Mouse (Mus musculus) heart, embryonic 12.5 days (tissue): Measurements from ENCODE around the gene Efcab5. TPM values are rescaled to one million over a fixed set of nuclear protein-coding genes. Genes with fewer than 3 reads are reported as not detected.
"Not testable (repeated sequence)": the region's sequence is repeated elsewhere in the genome, so short reads cannot be mapped to it uniquely, and the experiment has no call there.

ENCODE experiments used
- ATAC-seq: fragments of 200-750 bp; cut with Nextera tagmentation; 2 replicates; pipeline ENCODE4 v1.8.0; 2017; ENCODE audit warnings: moderate TSS enrichment, moderate library complexity; ENCODE audit not compliant: insufficient number of reproducible peaks, low FRiP score
- H3K27ac ChIP-seq: fragments of 300-500 bp; sonication (generic); 2 replicates; pipeline ENCODE4 v1.5.1; 2016; ENCODE audit warnings: mild to moderate bottlenecking, moderate library complexity; ENCODE audit not compliant: poor library complexity, severe bottlenecking
- H3K27me3 ChIP-seq: fragments of 300-500 bp; sonication (generic); replicated peaks from 2 replicates; pipeline ENCODE4 v1.6.1; 2016; ENCODE audit warnings: mild to moderate bottlenecking, moderate library complexity
- H3K36me3 ChIP-seq: fragments of 300-500 bp; sonication (generic); 2 replicates; pipeline ENCODE4 v1.6.1; 2016; ENCODE audit warnings: mild to moderate bottlenecking, moderate library complexity
- H3K4me1 ChIP-seq: fragments of 300-500 bp; sonication (generic); replicated peaks from 2 replicates; pipeline ENCODE4 v1.6.1; 2016; ENCODE audit warnings: mild to moderate bottlenecking
- H3K4me2 ChIP-seq: fragments of 300-500 bp; sonication (generic); 2 replicates; pipeline ENCODE4 v1.6.1; 2016; ENCODE audit warnings: mild to moderate bottlenecking, moderate library complexity
- H3K4me3 ChIP-seq: fragments of 300-500 bp; sonication (generic); 2 replicates; pipeline ENCODE4 v1.5.1; 2016; ENCODE audit warnings: mild to moderate bottlenecking
- H3K9ac ChIP-seq: fragments of 300-500 bp; sonication (generic); 2 replicates; pipeline ENCODE4 v1.6.1; 2016; ENCODE audit warnings: mild to moderate bottlenecking, moderate library complexity
- H3K9me3 ChIP-seq: fragments of 300-500 bp; sonication (generic); replicated peaks from 2 replicates; pipeline ENCODE4 v1.6.1; 2016; ENCODE audit warnings: mild to moderate bottlenecking, moderate library complexity
- WGBS: fragments of 180-500 bp; shearing (Covaris S2); methylation state at CpG from one replicate; pipeline ENCODE4 v1.1.7; 2016; 5-methylcytosine and 5-hydroxymethylcytosine counted together
- polyA plus RNA-seq: library from polyadenylated mRNA; unstranded; fragments of >200 nt; fragmentation: Nextera tagmentation; extraction: Ambion mirVana; gene quantifications from 2 replicates; pipeline ENCODE4 v1.2.1, GENCODE M21; 2016

Gene Efcab5
- polyA plus RNA-seq, 1 experiment from 2014 or later = 0.11 TPM

DNA sequence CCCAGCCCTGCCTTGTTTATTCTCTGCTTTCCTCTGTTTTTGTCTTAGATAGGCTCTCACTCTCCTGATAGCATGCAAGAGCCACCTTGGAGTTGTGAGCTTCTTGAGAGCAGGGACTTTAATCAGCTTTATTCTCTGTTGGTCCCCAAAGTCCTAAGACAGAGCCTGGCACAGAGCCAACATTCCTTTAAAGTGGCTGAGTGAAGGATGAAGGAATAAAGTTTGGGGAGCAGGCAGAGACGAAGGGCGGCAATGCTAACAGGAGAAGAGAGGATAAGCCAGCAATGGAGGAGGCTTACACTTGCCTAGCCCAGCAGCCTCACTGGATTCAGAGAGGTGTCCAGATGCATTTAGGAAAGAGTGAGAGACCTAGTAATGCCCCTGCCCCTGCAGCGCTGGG, 92.2 kb downstream of the Efcab5 start:
- no peaks in the 10 kb centered on the region for H3K36me3 ChIP-seq
- no peak overlapping the region for H3K4me3 ChIP-seq
- no peaks in the 10 kb centered on the region for H3K9me3 ChIP-seq
- no peak for ATAC-seq
- H3K9ac ChIP-seq = no peak overlapping the region
- 55% methylated on average over 3 of the region's 3 CpGs for WGBS
- no peak overlapping the region for H3K27ac ChIP-seq
- no peak overlapping the region for H3K4me2 ChIP-seq
- H3K4me1 ChIP-seq = peaks cover 11% of the 10 kb centered on the region
- H3K27me3 ChIP-seq = no peaks in the 10 kb centered on the region

DNA sequence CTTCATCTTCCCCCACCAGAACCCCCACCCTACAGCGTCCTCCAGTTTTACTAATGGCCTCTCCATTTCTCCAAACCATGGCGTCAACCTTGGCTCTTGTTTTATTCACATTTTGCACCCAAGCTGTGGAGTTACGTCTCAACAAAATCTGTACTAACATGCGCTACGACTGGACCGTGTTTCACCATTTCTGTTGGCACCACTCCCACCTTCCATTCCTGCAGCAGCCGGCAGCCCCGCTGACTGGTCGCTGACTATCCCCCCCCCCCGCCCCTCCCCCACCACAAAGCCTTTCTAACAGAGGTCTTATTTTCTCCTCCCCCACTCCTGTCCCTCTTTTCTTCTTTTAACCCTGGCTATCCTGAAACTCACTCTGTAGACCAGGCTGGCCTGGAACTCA, 93.6 kb downstream of the Efcab5 start:
- whole genome bisulfite sequencing = 54% methylated on average over 10 of the region's 10 CpGs

GRCm38 (mm10) chr11:77094136-77094535, 94.6 kb downstream of the Efcab5 start:
- Histone ChIP-seq H3K4me3 (no peak overlapping the region), H3K4me1 (peaks cover 11% of the 10 kb centered on the region), H3K9me3 (no peaks in the 10 kb centered on the region), H3K36me3 (no peaks in the 10 kb centered on the region), H3K9ac (no peak overlapping the region), H3K27ac (no peak overlapping the region), H3K4me2 (no peak overlapping the region), H3K27me3 (no peaks in the 10 kb centered on the region)
- WGBS = 56% methylated on average over 8 of the region's 8 CpGs
- no peak for ATAC-seq

More for the DNA sequence above, 93.6 kb downstream of the Efcab5 start:
- H3K27ac ChIP-seq = no peak overlapping the region
- ATAC-seq = no peak
- no peaks in the 10 kb centered on the region for H3K9me3 ChIP-seq
- H3K9ac ChIP-seq = no peak overlapping the region
- no peak overlapping the region for H3K4me3 ChIP-seq
- no peaks in the 10 kb centered on the region for H3K27me3 ChIP-seq
- H3K36me3 ChIP-seq = no peaks in the 10 kb centered on the region
- no peak overlapping the region for H3K4me2 ChIP-seq
- peaks cover 11% of the 10 kb centered on the region for H3K4me1 ChIP-seq

DNA sequence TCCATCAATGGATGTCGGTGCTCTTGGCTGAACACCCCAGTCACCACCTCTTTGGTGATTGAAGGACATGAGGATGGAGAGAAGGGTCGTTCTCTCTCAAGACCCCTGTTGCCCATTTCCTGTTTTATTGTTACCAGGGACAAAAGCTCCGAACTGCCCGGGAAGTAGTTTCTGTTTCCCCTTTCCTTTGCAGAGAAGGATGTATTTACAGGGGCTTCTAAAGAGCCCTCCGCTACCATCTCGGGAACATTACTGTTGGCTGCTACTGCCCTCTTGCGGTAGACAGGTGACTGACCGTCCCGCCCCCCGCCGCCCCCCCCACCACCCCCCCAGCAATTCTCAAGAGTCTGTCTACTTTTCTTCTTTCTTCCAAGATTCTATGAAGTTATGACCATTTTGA, 95.6 kb downstream of the Efcab5 start:
- 3% methylated on average over 11 of the region's 11 CpGs for WGBS
- H3K4me3 ChIP-seq = peak overlapping the region; percentile 24
- no peak for ATAC-seq
- peak overlapping the region; percentile 52 for H3K4me2 ChIP-seq
- H3K27ac ChIP-seq = no peak overlapping the region
- H3K9me3 ChIP-seq = no peaks in the 10 kb centered on the region
- H3K9ac ChIP-seq = no peak overlapping the region; the same call in 1 of the 2 replicates
- H3K4me1 ChIP-seq = peaks cover 11% of the 10 kb centered on the region
- H3K27me3 ChIP-seq = no peaks in the 10 kb centered on the region
- no peaks in the 10 kb centered on the region for H3K36me3 ChIP-seq

DNA sequence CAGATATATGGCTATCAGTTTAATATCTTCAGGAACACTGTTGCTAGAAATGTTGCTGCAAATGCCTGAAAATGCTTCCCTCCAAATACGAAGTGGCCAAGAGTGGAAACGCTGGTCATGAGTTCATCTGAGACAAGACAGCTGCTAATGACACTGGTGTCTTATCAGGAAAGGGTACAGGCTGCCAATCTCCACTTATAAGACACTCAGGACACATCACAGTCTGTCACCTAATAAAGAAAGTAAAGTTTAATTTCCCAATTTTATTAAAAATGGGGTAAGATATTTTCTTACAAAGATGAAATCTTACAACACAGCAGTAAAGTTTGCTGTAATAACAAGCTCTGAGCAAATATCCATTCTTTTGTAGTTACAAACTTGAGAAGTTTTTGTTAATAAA, 99.6 kb downstream of the Efcab5 start:
- 34% methylated on average over 2 of the region's 2 CpGs for WGBS
- H3K27ac ChIP-seq = no peak overlapping the region
- no peak for ATAC-seq
- H3K9me3 ChIP-seq = peaks cover 4% of the 10 kb centered on the region; the same call in 1 of the 2 replicates
- no peak overlapping the region for H3K4me2 ChIP-seq
- H3K9ac ChIP-seq = no peak overlapping the region
- no peaks in the 10 kb centered on the region for H3K4me1 ChIP-seq
- no peaks in the 10 kb centered on the region for H3K36me3 ChIP-seq
- no peaks in the 10 kb centered on the region for H3K27me3 ChIP-seq
- no peak overlapping the region for H3K4me3 ChIP-seq

GRCm38 (mm10) chr11:77087004-77087403, 101.8 kb downstream of the Efcab5 start:
- Histone ChIP-seq H3K4me1 (no peaks in the 10 kb centered on the region), H3K9me3 (peaks cover 4% of the 10 kb centered on the region; the same call in 1 of the 2 replicates), H3K36me3 (no peaks in the 10 kb centered on the region), H3K4me3 (no peak overlapping the region), H3K4me2 (no peak overlapping the region), H3K27ac (no peak overlapping the region), H3K9ac (no peak overlapping the region), H3K27me3 (peaks cover 9% of the 10 kb centered on the region; the same call in 1 of the 2 replicates)
- no peak for ATAC-seq
- WGBS = 59% methylated on average over 2 of the region's 2 CpGs

GRCm38 (mm10) chr11:77084001-77084682, 104.6 kb downstream of the Efcab5 start:
- no peak overlapping the region for H3K9ac ChIP-seq
- no peaks in the 10 kb centered on the region for H3K36me3 ChIP-seq
- peaks cover 4% of the 10 kb centered on the region; the same call in 1 of the 2 replicates for H3K9me3 ChIP-seq
- 59% methylated on average over 5 of the region's 5 CpGs for WGBS
- H3K27me3 ChIP-seq = peaks cover 23% of the 10 kb centered on the region
- no peak overlapping the region for H3K27ac ChIP-seq
- H3K4me3 ChIP-seq = no peak overlapping the region
- no peaks in the 10 kb centered on the region for H3K4me1 ChIP-seq
- ATAC-seq = no peak
- H3K4me2 ChIP-seq = no peak overlapping the region

DNA sequence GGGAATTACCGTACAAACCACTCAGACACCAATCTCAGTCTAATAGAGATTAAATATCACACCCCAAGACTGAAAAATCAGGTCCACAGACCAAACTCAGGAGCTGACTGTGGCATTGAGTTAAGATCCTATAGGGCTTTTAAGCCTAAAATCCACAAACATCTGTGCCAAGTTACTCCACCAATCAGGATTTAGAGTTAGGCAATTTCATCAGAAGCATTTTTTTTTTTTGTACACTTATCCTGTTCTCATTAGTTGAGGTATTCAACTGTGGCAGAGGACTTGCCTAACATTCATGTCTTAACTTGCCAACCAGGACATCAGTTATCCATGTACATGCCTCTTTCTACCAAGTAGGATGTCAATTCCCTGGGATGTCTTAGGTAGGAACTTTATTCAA, 109.4 kb downstream of the Efcab5 start:
- no peak overlapping the region for H3K27ac ChIP-seq
- no peak overlapping the region for H3K4me2 ChIP-seq
- peaks cover 18% of the 10 kb centered on the region for H3K36me3 ChIP-seq
- ATAC-seq = no peak
- WGBS = 97% methylated on average over 1 of the region's 1 CpGs
- no peaks in the 10 kb centered on the region for H3K4me1 ChIP-seq
- peaks cover 23% of the 10 kb centered on the region for H3K27me3 ChIP-seq
- no peak overlapping the region for H3K9ac ChIP-seq
- no peaks in the 10 kb centered on the region for H3K9me3 ChIP-seq
- no peak overlapping the region for H3K4me3 ChIP-seq

- Histone ChIP-seq H3K9me3 (no peaks in the 10 kb centered on the region), H3K4me3 (peak within 1 kb of the TSS; percentile 70), H3K9ac (peak within 1 kb of the TSS; percentile 92), H3K27ac (peak within 1 kb of the TSS; percentile 83), H3K4me2 (peak within 1 kb of the TSS; percentile 88), H3K4me1 (no peaks in the 10 kb centered on the region), H3K36me3 (peaks cover 26% of the 10 kb centered on the region), H3K27me3 (peaks cover 23% of the 10 kb centered on the region)
- 4% methylated on average over 48 of the region's 48 CpGs for WGBS
- ATAC-seq = peak; percentile 95
Measured at GRCm38 (mm10) chr11:77078273-77079134, 110.3 kb downstream of the Efcab5 start, which contains the start of gene Nsrp1. TSS of gene Nsrp1 (minus strand) at chr11:77078435.

GRCm38 (mm10) chr11:77077792-77078191, 111.0 kb downstream of the Efcab5 start:
- Histone ChIP-seq H3K4me1 (no peaks in the 10 kb centered on the region), H3K9ac (peak overlapping the region; percentile 92), H3K27me3 (peaks cover 19% of the 10 kb centered on the region), H3K9me3 (no peaks in the 10 kb centered on the region), H3K27ac (peak overlapping the region; percentile 83), H3K4me3 (peak overlapping the region; percentile 70), H3K36me3 (peaks cover 31% of the 10 kb centered on the region), H3K4me2 (peak overlapping the region; percentile 88)
- 4% methylated on average over 16 of the region's 16 CpGs for WGBS
- ATAC-seq = peak; percentile 53

DNA sequence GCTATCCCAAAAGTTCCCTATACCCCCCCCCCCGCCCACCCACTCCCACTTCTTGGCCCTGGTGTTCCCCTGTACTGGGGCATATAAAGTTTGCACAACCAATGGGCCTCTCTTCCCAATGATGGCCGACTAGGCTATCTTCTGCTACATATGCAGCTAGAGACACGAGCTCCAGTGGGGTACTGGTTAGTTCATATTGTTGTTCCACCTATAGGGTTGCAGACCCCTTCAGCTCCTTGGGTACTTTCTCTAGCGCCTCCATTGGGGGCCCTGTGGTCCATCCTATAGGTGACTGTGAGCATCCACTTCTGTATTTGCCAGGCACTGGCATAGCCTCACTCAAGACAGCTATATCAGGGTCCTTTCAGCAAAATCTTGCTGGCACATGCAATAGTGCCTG, 111.4 kb downstream of the Efcab5 start:
- Histone ChIP-seq H3K9ac (peak overlapping the region; percentile 92), H3K27me3 (peaks cover 17% of the 10 kb centered on the region), H3K36me3 (peaks cover 31% of the 10 kb centered on the region), H3K4me2 (peak overlapping the region; percentile 88), H3K4me3 (peak overlapping the region; percentile 70)
- 62% methylated on average over 4 of the region's 4 CpGs for whole genome bisulfite sequencing
- not testable (repeated sequence) for H3K4me1 ChIP-seq, ATAC-seq, H3K27ac ChIP-seq, H3K9me3 ChIP-seq
